Mouse (Mus musculus): ENCODE measurements at regions not wholly inside any gene's neighbourhood (a gene's known extent, or its start where the extent isn't known, plus 50 kb on each side); places are given as distances from the start of the nearest gene placed in this dataset.

DNA sequence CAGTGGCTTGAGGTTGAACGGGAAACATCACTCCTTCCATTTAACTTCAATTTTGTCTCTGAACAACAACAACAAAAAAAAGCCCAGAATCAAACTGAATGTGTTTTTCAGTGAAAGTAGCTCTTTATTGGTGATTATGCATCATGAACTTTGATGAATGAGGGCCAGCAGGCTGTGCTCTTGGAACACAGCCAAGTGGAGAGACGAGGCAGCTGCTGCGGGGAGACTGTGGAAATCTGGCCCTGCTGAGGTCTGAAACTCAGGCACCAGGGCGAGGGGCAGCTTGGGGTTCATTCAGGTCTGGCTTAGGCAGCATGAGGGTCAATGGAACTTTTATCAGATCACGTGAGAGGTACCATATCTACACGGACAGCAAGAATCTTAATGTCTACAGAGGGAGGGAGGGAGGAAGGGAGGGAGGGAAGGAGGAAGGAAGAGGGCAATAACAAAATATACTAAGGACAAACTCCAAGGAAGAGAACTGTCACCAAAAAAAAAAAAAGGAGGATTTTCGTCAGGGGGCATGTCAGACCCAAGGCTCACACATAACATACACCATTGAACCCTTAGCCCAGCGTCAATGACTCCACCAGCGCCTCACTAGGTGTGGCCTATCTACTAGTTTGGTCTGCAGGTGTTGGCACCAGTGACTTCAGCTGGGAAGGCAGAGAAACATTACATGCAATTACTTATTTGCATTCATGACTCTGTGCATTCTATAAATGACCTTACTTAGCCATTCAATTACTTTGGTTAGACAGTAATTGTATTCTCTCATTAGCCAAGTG is 239.0 kb upstream of the Fat1 start:
- Histone ChIP-seq H3K9ac (ENCODE audit: low read length) (no peak overlapping the region), H3K36me3 (ENCODE audit: control insufficient read depth, insufficient read depth, low read length) (no peaks in the 10 kb centered on the region), H3K4me2 (ENCODE audit: low read depth, low read length) (no peak overlapping the region), H3K27me3 (ENCODE audit: control insufficient read depth, insufficient read depth, low read depth, low read length) (no peaks in the 10 kb centered on the region; the same call in 1 of the 2 replicates), H3K4me3 (ENCODE audit: low read length) (no peak overlapping the region), H3K27ac (ENCODE audit: low read length) (no peak overlapping the region), H3K9me3 (ENCODE audit: control insufficient read depth, low read length) (no peaks in the 10 kb centered on the region), H3K4me1 (replicated peaks; ENCODE audit: control insufficient read depth, insufficient read depth, low read length) (peaks cover 19% of the 10 kb centered on the region)
- ATAC-seq (ENCODE audit: low read depth): 0 out of 2 replicates have a peak, but pooled peaks have one; percentile 29
- 28% methylated on average over 9 of the region's 9 CpGs for WGBS

- peaks cover 11% of the 10 kb centered on the region for H3K4me1 ChIP-seq (replicated peaks; ENCODE audit: control insufficient read depth, insufficient read depth, low read length)
- H3K9me3 ChIP-seq (ENCODE audit: control insufficient read depth, low read length): no peaks in the 10 kb centered on the region
- no peak overlapping the region for H3K27ac ChIP-seq (ENCODE audit: low read length)
- no peaks in the 10 kb centered on the region for H3K36me3 ChIP-seq (ENCODE audit: control insufficient read depth, insufficient read depth, low read length)
- no peak overlapping the region for H3K4me3 ChIP-seq (ENCODE audit: low read length)
- peak; percentile 38; the same call in 1 of the 2 replicates for ATAC-seq (ENCODE audit: low read depth)
- no peak overlapping the region for H3K9ac ChIP-seq (ENCODE audit: low read length)
- WGBS: 38% methylated on average over 18 of the region's 18 CpGs
- 0 out of 2 replicates have a peak overlapping the region, but pooled peaks have one; percentile 4 for H3K4me2 ChIP-seq (ENCODE audit: low read depth, low read length)
- H3K27me3 ChIP-seq (ENCODE audit: control insufficient read depth, insufficient read depth, low read depth, low read length): no peaks in the 10 kb centered on the region
These were observed 235.7 kb upstream of the Fat1 start for GRCm38 (mm10) chr8:44699384-44700105.

DNA sequence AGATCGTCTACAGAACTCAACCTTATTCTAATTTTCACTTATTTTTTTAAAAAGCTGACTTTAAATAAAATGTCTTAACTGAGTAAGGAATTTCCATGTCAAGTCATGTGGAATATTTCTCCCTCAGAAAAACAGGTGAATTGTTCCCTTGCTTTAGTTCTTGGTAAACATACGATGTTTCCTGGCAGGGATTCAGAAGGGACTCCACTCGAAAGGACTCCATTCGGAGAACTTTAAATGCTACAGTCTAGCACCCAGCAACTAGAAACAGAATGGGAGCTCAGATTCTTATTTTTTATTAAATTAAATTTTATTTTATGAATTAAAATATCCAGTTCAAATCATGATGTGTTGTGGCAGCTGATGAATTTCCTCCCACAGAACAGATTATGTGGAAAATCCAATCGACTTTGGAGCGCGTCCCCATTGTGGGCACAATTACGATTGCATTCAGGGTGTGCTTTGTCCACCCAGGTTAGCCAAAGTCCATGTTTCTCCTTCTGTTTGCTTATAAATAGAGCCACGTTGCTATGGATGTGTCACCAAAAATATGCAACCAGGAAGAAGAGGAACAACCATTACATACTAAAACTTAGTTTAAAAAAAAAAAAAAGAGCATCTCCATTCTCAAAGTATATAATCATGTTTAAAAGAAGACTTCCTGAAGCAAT is 230.5 kb upstream of the Fat1 start:
- H3K4me1 ChIP-seq (replicated peaks; ENCODE audit: control insufficient read depth, insufficient read depth, low read length): peaks cover 4% of the 10 kb centered on the region; the same call in 1 of the 2 replicates
- H3K27me3 ChIP-seq (ENCODE audit: control insufficient read depth, insufficient read depth, low read depth, low read length): no peaks in the 10 kb centered on the region
- H3K9me3 ChIP-seq (ENCODE audit: control insufficient read depth, low read length): no peaks in the 10 kb centered on the region
- no peak overlapping the region for H3K4me3 ChIP-seq (ENCODE audit: low read length)
- H3K36me3 ChIP-seq (ENCODE audit: control insufficient read depth, insufficient read depth, low read length): no peaks in the 10 kb centered on the region
- 63% methylated on average over 9 of the region's 9 CpGs for WGBS
- no peak overlapping the region for H3K27ac ChIP-seq (ENCODE audit: low read length)
- no peak overlapping the region for H3K9ac ChIP-seq (ENCODE audit: low read length)
- H3K4me2 ChIP-seq (ENCODE audit: low read depth, low read length): no peak overlapping the region
- no peak for ATAC-seq (ENCODE audit: low read depth)

DNA sequence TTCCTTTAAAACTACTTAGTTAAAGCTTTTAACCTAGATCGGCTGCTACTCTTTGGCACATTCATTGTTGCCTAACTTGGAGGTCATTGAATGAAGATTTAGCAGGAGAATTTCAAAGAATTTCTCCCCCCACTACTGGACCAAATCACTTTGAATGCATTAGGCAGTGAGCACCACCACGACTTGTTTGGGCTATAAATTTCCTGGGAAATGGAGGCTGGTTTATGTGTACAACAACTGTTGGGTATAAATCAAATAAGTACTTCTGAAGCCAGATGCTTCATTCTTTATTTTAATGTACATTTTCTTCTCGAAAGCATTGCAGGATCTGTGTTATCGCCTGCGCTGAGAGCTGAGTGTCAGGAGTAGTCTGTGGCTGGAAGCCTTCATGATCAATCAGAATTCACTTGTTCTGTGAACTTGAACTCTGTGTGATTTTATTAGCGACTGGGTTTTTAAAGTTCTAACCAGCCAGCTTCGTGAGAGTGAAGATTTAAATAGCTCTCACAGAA is 226.5 kb upstream of the Fat1 start:
- no peak; the same call in 1 of the 2 replicates for ATAC-seq (ENCODE audit: low read depth)
- WGBS: 37% methylated on average over 7 of the region's 7 CpGs
- Histone ChIP-seq H3K4me1 (replicated peaks; ENCODE audit: control insufficient read depth, insufficient read depth, low read length) (peaks cover 4% of the 10 kb centered on the region; the same call in 1 of the 2 replicates), H3K4me2 (ENCODE audit: low read depth, low read length) (no peak overlapping the region), H3K27me3 (ENCODE audit: control insufficient read depth, insufficient read depth, low read depth, low read length) (no peaks in the 10 kb centered on the region), H3K9ac (ENCODE audit: low read length) (no peak overlapping the region), H3K27ac (ENCODE audit: low read length) (no peak overlapping the region), H3K4me3 (ENCODE audit: low read length) (no peak overlapping the region), H3K36me3 (ENCODE audit: control insufficient read depth, insufficient read depth, low read length) (no peaks in the 10 kb centered on the region), H3K9me3 (ENCODE audit: control insufficient read depth, low read length) (no peaks in the 10 kb centered on the region)

DNA sequence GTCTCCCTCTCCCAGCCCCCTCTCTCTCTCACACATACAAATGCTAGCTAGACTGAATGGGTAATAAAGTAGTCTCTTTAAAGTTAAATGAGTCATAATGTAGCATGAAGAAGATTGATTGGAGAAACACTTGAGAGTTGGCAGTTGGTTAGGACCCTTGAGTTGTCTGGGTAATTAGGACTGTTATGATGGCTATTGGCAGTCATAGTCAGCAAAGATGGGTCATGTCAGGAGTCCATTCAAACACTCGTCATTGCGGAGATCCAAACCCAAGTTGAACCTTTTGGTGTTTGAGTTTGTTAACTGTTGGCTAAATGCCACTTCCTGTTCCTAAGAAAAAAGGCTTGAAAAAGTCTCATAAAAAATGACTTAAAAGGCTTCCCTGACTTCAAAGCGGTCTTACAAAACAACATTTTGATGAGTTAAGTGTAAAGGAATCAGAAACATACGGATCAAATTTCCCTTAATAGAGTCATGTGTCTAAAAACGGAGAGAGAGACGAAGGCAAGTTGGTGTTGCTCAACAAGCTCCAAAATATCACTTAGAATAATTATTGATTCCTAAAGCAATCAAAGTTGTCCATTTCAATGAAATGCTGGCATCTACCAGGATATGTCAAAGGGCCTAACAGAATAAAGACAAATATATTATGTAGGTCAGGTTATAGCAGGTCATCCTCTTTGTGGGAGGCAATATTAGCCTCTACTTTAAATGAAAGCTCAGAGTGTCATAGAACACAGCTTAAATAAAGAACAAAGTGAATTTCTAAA is 225.9 kb upstream of the Fat1 start:
- WGBS: 24% methylated on average over 6 of the region's 6 CpGs
- no peak overlapping the region for H3K4me3 ChIP-seq (ENCODE audit: low read length)
- ATAC-seq (ENCODE audit: low read depth): peak; percentile 92
- H3K36me3 ChIP-seq (ENCODE audit: control insufficient read depth, insufficient read depth, low read length): no peaks in the 10 kb centered on the region
- peaks cover 4% of the 10 kb centered on the region; the same call in 1 of the 2 replicates for H3K4me1 ChIP-seq (replicated peaks; ENCODE audit: control insufficient read depth, insufficient read depth, low read length)
- H3K4me2 ChIP-seq (ENCODE audit: low read depth, low read length): no peak overlapping the region
- no peaks in the 10 kb centered on the region for H3K9me3 ChIP-seq (ENCODE audit: control insufficient read depth, low read length)
- H3K9ac ChIP-seq (ENCODE audit: low read length): no peak overlapping the region
- no peaks in the 10 kb centered on the region for H3K27me3 ChIP-seq (ENCODE audit: control insufficient read depth, insufficient read depth, low read depth, low read length)
- no peak overlapping the region for H3K27ac ChIP-seq (ENCODE audit: low read length)

GRCm38 (mm10) chr8:44734577-44734976 is 200.7 kb upstream of the Fat1 start:
- ATAC-seq (ENCODE audit: low read depth): no peak
- Histone ChIP-seq H3K36me3 (ENCODE audit: control insufficient read depth, insufficient read depth, low read length) (no peaks in the 10 kb centered on the region), H3K4me1 (replicated peaks; ENCODE audit: control insufficient read depth, insufficient read depth, low read length) (no peaks in the 10 kb centered on the region), H3K4me2 (ENCODE audit: low read depth, low read length) (no peak overlapping the region), H3K27me3 (ENCODE audit: control insufficient read depth, insufficient read depth, low read depth, low read length) (no peaks in the 10 kb centered on the region), H3K9ac (ENCODE audit: low read length) (no peak overlapping the region), H3K9me3 (ENCODE audit: control insufficient read depth, low read length) (no peaks in the 10 kb centered on the region), H3K4me3 (ENCODE audit: low read length) (no peak overlapping the region), H3K27ac (ENCODE audit: low read length) (no peak overlapping the region)
- 75% methylated on average over 10 of the region's 10 CpGs for WGBS

DNA sequence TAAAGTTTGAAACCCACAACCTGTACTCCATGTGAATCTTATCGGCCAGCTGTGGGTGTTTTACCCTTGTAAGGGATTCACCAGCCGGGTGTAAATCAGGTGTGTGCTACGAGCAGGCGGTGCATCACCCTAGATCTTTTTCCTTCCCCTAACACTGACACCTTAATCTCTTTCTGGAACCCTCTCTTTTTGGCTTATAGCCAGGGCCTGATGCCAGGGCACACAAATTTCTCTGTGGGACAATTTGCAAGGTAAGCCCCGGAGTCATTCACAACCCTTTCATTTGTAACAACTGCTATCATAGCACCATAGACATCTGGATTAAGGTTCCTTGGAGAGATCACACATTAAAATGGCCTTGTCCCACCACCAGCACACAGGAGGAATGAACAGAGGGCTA is 199.4 kb upstream of the Fat1 start:
- H3K4me2 ChIP-seq (ENCODE audit: low read depth, low read length): no peak overlapping the region
- no peaks in the 10 kb centered on the region for H3K4me1 ChIP-seq (replicated peaks; ENCODE audit: control insufficient read depth, insufficient read depth, low read length)
- no peaks in the 10 kb centered on the region for H3K36me3 ChIP-seq (ENCODE audit: control insufficient read depth, insufficient read depth, low read length)
- H3K27me3 ChIP-seq (ENCODE audit: control insufficient read depth, insufficient read depth, low read depth, low read length): no peaks in the 10 kb centered on the region
- H3K9me3 ChIP-seq (ENCODE audit: control insufficient read depth, low read length): no peaks in the 10 kb centered on the region
- H3K27ac ChIP-seq (ENCODE audit: low read length): no peak overlapping the region
- H3K9ac ChIP-seq (ENCODE audit: low read length): no peak overlapping the region
- no peak overlapping the region for H3K4me3 ChIP-seq (ENCODE audit: low read length)
- whole genome bisulfite sequencing: 81% methylated on average over 5 of the region's 5 CpGs
- ATAC-seq (ENCODE audit: low read depth): no peak

DNA sequence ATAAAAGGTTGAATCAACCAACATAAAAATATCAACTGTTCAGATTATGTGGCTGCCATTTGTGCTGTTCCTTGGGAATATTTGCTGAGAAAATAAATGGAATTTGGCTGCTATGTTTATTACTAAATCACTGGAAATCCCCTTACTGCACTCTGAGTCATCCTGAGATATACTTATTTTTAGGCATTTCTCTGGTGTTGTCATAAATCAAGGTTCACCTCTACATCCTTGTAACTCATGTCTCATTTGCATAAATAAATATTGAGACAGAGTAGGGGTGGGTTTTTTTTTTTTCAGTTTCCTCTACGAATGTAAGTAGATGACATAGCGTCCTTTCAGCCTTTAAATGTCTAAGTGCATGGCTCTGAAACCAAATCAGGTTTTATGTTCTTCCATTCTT is 191.9 kb upstream of the Fat1 start:
- Histone ChIP-seq H3K27me3 (ENCODE audit: control insufficient read depth, insufficient read depth, low read depth, low read length) (no peaks in the 10 kb centered on the region), H3K4me3 (ENCODE audit: low read length) (no peak overlapping the region), H3K4me2 (ENCODE audit: low read depth, low read length) (no peak overlapping the region), H3K4me1 (replicated peaks; ENCODE audit: control insufficient read depth, insufficient read depth, low read length) (no peaks in the 10 kb centered on the region), H3K9me3 (ENCODE audit: control insufficient read depth, low read length) (no peaks in the 10 kb centered on the region), H3K36me3 (ENCODE audit: control insufficient read depth, insufficient read depth, low read length) (no peaks in the 10 kb centered on the region), H3K27ac (ENCODE audit: low read length) (no peak overlapping the region), H3K9ac (ENCODE audit: low read length) (no peak overlapping the region)
- WGBS: 73% methylated on average over 2 of the region's 2 CpGs
- no peak for ATAC-seq (ENCODE audit: low read depth)

Measured in lung, embryonic 16.5 days (tissue).